Comparison of ENCODE assay signal across 8 mouse cellular contexts in the genomic region with DNA sequence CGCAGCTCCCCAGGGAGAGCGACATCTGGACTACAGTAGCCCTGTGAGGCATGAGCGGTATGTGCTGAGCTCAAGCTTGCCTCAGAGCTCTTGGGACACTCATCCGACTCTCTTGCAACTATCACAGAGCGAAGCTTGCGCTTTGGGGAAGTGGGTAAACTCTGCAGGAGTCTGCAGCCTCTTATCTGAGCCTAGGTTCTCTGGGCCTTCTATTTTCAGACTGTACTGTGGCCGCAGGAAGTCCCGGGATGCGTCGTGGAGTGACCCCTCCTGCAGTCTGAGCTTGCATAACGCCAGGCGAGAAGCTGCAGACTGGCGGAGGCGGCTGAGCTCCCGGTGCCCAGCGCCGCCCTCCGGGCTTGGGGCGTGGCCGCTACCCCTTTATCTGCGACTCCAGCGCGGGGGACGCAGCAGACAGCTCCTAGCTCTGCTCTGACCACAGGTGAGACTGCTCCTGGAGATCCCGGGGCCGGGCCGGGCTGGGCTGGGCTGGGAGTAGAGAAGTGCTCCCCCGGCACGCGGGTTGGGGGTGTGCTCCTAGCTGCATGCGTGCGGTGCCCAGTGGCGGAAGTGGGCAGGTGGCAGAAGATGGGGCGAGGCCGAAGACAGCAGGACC. TPM values are rescaled to one million over a fixed set of nuclear protein-coding genes. Genes with fewer than 3 reads are reported as not detected.
DNase-seq lines count a peak whose midpoint lies in the region; ATAC-seq and TF ChIP-seq lines count a peak whose summit lies in the region.

Gene Paqr7 (plus strand): TSS at position 103 of the 616 bp plus-strand sequence.

- peaks cover 22% of the 10 kb centered on the region; the same call in 1 of the 2 replicates for H3K4me1 ChIP-seq in hindbrain, postnatal 0 days (ENCODE audit: insufficient read depth, low read length)

- peak within 1 kb of the TSS; percentile 56 for H3K4me3 ChIP-seq in hindbrain, postnatal 0 days (ENCODE audit: low read length)
- H3K4me3 ChIP-seq in macrophage (ENCODE audit: inconsistent target) = peak within 1 kb of the TSS; percentile 51

- H3K27me3 ChIP-seq in hindbrain, postnatal 0 days (ENCODE audit: insufficient read depth, low read length) = no peaks in the 10 kb centered on the region

- H3K27ac ChIP-seq in hindbrain, postnatal 0 days = peak within 1 kb of the TSS; percentile 87
- peak within 1 kb of the TSS; percentile 91 for H3K27ac ChIP-seq in macrophage

- peak; percentile 81 to 82 for DNase-seq in adrenal gland, adult 18-20 months (ENCODE audit: low spot score in 2 of 2)
- peak; percentile 56 for DNase-seq in embryo, embryonic 10 days (ENCODE audit: low spot score)
- peak; percentile 66 for DNase-seq in gastrocnemius, postnatal 10 days
- peak; percentile 68 for DNase-seq in hindbrain, postnatal 0 days (ENCODE audit: low spot score)
- DNase-seq in left cerebral cortex, adult 8-10 months (ENCODE audit: low spot score in 2 of 2) = peak; percentile 70 to 79
- DNase-seq in retina, postnatal 1 day = peak; percentile 74
- DNase-seq in urinary bladder, adult 2 months (ENCODE audit: low spot score) = peak; percentile 72

- 5% methylated on average over 35 of the region's 35 CpGs for WGBS in hindbrain, postnatal 0 days
- WGBS in macrophage (ENCODE audit: missing documents) = under 1% methylated on average over 35 of the region's 35 CpGs

- peak; percentile 70 for ATAC-seq in hindbrain, postnatal 0 days

- no peaks in the 10 kb centered on the region; the same call in 1 of the 2 replicates for H3K36me3 ChIP-seq in hindbrain, postnatal 0 days (ENCODE audit: insufficient read depth, low read length)
- peaks cover 13% of the 10 kb centered on the region; the same call in 1 of the 2 replicates for H3K36me3 ChIP-seq in macrophage (ENCODE audit: inconsistent target)

- H3K9me3 ChIP-seq in hindbrain, postnatal 0 days (ENCODE audit: low read length) = no peaks in the 10 kb centered on the region

- peak within 1 kb of the TSS; percentile 67 for H3K9ac ChIP-seq in hindbrain, postnatal 0 days (replicated peaks; ENCODE audit: low read length)

- peaks cover 49% of the 10 kb centered on the region for H3K79me2 ChIP-seq in macrophage (ENCODE audit: inconsistent target)

- TF ChIP-seq CTCF in hindbrain, postnatal 0 days (IDR thresholded peaks at IDR 0.05; ENCODE audit: low read depth) = peak; percentile 20

- peak within 1 kb of the TSS; percentile 89 for H3K4me2 ChIP-seq in hindbrain, postnatal 0 days (ENCODE audit: low read depth, low read length)

RNA-seq across cellular contexts. Expression of gene Paqr7, which starts in this region (rescaled TPM):
- total RNA-seq in adrenal gland, adult 18-20 months (2021) = 10 to 100 TPM; 22.2 to 30.2 TPM
- 1 to 10 TPM; 6.5 to 6.8 TPM for total RNA-seq in gastrocnemius, postnatal 10 days (2021)
- 121 and 142 TPM in 2 replicates for total RNA-seq in hindbrain, postnatal 0 days (2014; rRNA removed)
- 41.1 and 43.5 TPM in 2 replicates for polyA plus RNA-seq in hindbrain, postnatal 0 days (2015; fragmentation: Nextera tagmentation; extraction: Ambion mirVana)
- 10 to 100 TPM; 58.1 to 64.3 (median 61.1) TPM for total RNA-seq in left cerebral cortex, adult 8-10 months (2022)
- 10 to 100 TPM in 6 of 26 experiments, 1 to 10 TPM in 17, under 1 TPM in 3; 0.66 to 22.0 (median 3.5) TPM for total RNA-seq in macrophage (2018; cell fraction: chromatin; rRNA removed)
- 10 to 100 TPM; 11.1 to 34.5 (median 22.6) TPM for total RNA-seq in macrophage (2018; cell fraction: cytosol; rRNA removed)
- total RNA-seq in macrophage (2018; cell fraction: nucleus; rRNA removed) = 10 to 100 TPM in 22 of 26 experiments, 1 to 10 TPM in 4; 1.7 to 31.3 (median 13.6) TPM
- polyA plus RNA-seq in macrophage (2018) = 19.1 to 34.9 TPM (median 31.0 TPM) in 3 replicates
- polyA plus RNA-seq in urinary bladder, adult 2 months (2012; rRNA removed) = 40.0 and 42.7 TPM in 2 replicates

Comparison
In these comparisons a context has a peak if more than half of its experiments do, and no peak if none do; other contexts are left out.
1. Peak in every context shown above with its lines: DNase-seq, ATAC-seq, H3K4me3 ChIP-seq and H3K27ac ChIP-seq.